Mouse (Mus musculus): ENCODE measurements around the gene Glis1. TPM values are rescaled to one million over a fixed set of nuclear protein-coding genes. Genes with fewer than 3 reads are reported as not detected.
"Not testable (repeated sequence)": the region's sequence is repeated elsewhere in the genome, so short reads cannot be mapped to it uniquely, and the experiment has no call there.

Gene Glis1
- polyA plus RNA-seq, 1 experiment, result 0.40 TPM

- Histone ChIP-seq H3K36me3 (ENCODE audit: control insufficient read depth, insufficient read depth) (no peaks in the 10 kb centered on the region), H3K79me2 (ENCODE audit: control insufficient read depth, insufficient read depth) (no peaks in the 10 kb centered on the region), H3ac (ENCODE audit: control insufficient read depth, insufficient read length, low read depth) (no peak overlapping the region), H3K27me3 (ENCODE audit: control insufficient read depth, insufficient read depth, insufficient read length) (peaks cover 87% of the 10 kb centered on the region), H3K79me3 (ENCODE audit: low read depth) (no peaks in the 10 kb centered on the region), H3K4me3 (ENCODE audit: insufficient read depth, poor library complexity, severe bottlenecking) (no peak overlapping the region)
- no peak for TF ChIP-seq CTCF (IDR thresholded peaks at IDR 0.05; ENCODE audit: control insufficient read depth, insufficient read depth, insufficient read length)
- no peak for TF ChIP-seq FOSL1 (IDR thresholded peaks at IDR 0.05; ENCODE audit: insufficient read depth, low read length, poor library complexity, severe bottlenecking)
- no peak for TF ChIP-seq MYOG (IDR thresholded peaks at IDR 0.05; ENCODE audit: control insufficient read depth, extremely low read depth, insufficient read length)
- TF ChIP-seq MYOD1 (IDR thresholded peaks at IDR 0.05; ENCODE audit: control insufficient read depth, insufficient read length, low read depth), result no peak
- TF ChIP-seq MAX (IDR thresholded peaks at IDR 0.05), result no peak
- TF ChIP-seq CEBPB (IDR thresholded peaks at IDR 0.05; ENCODE audit: low read depth), result no peak
- no peak for TF ChIP-seq USF1 (IDR thresholded peaks at IDR 0.05; ENCODE audit: low read depth)
These were observed 159.0 kb downstream of the Glis1 start for GRCm38 (mm10) chr4:107593426-107593825.

DNA sequence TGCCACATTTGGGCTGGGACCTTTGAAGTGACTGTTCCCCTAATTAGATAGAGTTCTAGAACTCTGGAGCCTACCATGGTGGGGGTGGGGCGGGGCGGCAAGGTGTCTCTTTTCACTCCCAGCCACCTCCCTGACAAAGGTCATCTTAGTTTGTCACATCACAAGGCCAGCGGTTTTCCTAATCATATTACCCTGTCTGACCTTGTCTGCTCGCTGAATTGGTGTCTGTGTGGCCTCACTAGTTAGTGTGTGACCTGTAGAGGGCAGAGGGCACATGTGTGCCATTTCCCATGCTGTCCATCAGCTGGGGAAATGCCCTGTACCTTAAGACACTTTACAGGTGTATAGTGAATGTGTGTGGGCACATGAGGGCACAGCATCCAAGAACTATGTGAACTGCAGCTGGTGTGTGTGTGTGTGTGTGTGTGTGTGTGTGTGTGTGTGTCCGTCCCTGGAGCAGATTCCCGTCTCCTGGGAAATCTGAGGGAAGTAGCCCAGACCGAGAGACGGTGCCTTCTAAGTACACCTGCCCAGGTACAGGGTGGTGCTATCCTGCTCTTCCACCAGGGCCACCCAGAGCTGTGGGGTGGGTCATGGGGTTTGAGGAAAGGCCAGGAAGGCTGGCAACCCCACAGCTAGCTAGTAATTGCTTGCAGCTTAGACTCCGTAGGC is 163.0 kb downstream of the Glis1 start:
- Histone ChIP-seq H3K36me3 (ENCODE audit: control insufficient read depth, insufficient read depth) (no peaks in the 10 kb centered on the region), H3K79me3 (ENCODE audit: low read depth) (no peaks in the 10 kb centered on the region), H3K79me2 (ENCODE audit: control insufficient read depth, insufficient read depth) (no peaks in the 10 kb centered on the region), H3K27me3 (ENCODE audit: control insufficient read depth, insufficient read depth, insufficient read length) (peaks cover 74% of the 10 kb centered on the region), H3K4me3 (ENCODE audit: insufficient read depth, poor library complexity, severe bottlenecking) (no peak overlapping the region), H3ac (ENCODE audit: control insufficient read depth, insufficient read length, low read depth) (no peak overlapping the region)
- TF ChIP-seq FOSL1 (IDR thresholded peaks at IDR 0.05; ENCODE audit: insufficient read depth, low read length, poor library complexity, severe bottlenecking) (no peak), CTCF (IDR thresholded peaks at IDR 0.05; ENCODE audit: control insufficient read depth, insufficient read depth, insufficient read length) (no peak), CEBPB (IDR thresholded peaks at IDR 0.05; ENCODE audit: low read depth) (no peak), USF1 (IDR thresholded peaks at IDR 0.05; ENCODE audit: low read depth) (no peak)

DNA sequence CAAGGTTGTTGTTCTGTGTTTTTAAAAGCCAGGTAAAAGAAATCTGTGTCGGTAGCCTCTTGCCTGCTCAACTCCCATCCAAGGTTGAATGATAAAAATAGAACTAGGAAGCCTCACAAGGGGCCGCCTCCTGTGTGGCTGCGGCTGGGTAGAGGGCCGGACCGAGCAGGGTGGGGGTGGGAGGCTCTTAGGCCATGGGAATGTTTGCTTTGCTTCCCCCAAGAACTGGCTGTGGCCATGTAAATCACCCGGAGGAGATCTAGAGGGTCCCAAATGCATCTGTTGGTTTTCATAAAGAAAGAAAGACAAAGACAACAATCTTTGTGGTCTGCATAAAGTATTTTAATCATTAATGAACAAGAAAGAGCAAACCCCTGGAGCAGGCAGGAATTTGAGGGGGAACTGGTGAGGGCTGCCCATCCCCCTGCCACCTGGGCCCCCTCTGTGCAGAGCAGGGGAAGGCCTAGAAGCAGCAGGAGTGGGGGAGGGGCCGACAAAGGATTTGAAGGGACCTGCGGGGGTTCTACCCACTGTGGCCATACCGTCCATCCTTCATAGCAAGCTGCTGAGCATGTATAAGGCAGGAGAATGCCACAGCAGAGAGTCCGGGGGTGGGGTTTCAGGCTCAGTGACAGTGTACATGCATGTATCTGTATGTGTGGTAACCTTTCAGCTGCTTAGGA is 163.6 kb downstream of the Glis1 start:
- Histone ChIP-seq H3K4me3 (ENCODE audit: insufficient read depth, poor library complexity, severe bottlenecking) (no peak overlapping the region), H3K79me3 (ENCODE audit: low read depth) (no peaks in the 10 kb centered on the region), H3K27me3 (ENCODE audit: control insufficient read depth, insufficient read depth, insufficient read length) (peaks cover 70% of the 10 kb centered on the region), H3K36me3 (ENCODE audit: control insufficient read depth, insufficient read depth) (no peaks in the 10 kb centered on the region), H3ac (ENCODE audit: control insufficient read depth, insufficient read length, low read depth) (no peak overlapping the region), H3K79me2 (ENCODE audit: control insufficient read depth, insufficient read depth) (no peaks in the 10 kb centered on the region)
- TF ChIP-seq CTCF (IDR thresholded peaks at IDR 0.05; ENCODE audit: control insufficient read depth, insufficient read depth, insufficient read length) (no peak), MYOG (IDR thresholded peaks at IDR 0.05; ENCODE audit: control insufficient read depth, extremely low read depth, insufficient read length) (no peak), MYOD1 (IDR thresholded peaks at IDR 0.05; ENCODE audit: control insufficient read depth, insufficient read length, low read depth) (no peak), FOSL1 (IDR thresholded peaks at IDR 0.05; ENCODE audit: insufficient read depth, low read length, poor library complexity, severe bottlenecking) (no peak), USF1 (IDR thresholded peaks at IDR 0.05; ENCODE audit: low read depth) (no peak), CEBPB (IDR thresholded peaks at IDR 0.05; ENCODE audit: low read depth) (no peak), MAX (IDR thresholded peaks at IDR 0.05) (no peak)

DNA sequence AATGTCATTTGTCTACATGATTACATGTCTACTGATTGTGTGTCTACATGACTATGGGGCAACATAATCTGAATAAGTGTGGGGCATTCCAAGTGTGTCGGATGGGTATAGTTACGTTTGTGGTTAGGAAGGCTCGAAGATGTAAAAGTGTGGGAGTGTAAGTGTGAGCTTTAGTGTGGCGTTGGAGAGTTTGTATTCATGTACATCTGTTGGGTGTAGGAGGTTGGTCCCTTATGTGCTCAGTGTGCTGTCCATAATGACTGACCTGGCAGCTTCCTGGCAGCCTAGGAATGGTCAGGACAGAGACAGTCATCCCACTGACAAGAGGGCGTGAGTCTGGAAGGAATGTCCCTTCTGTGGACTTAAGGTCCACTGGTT is 164.2 kb downstream of the Glis1 start:
- H3ac ChIP-seq (ENCODE audit: control insufficient read depth, insufficient read length, low read depth); H3K36me3 ChIP-seq (ENCODE audit: control insufficient read depth, insufficient read depth): not testable (repeated sequence)
- peaks cover 69% of the 10 kb centered on the region for H3K27me3 ChIP-seq (ENCODE audit: control insufficient read depth, insufficient read depth, insufficient read length)

DNA sequence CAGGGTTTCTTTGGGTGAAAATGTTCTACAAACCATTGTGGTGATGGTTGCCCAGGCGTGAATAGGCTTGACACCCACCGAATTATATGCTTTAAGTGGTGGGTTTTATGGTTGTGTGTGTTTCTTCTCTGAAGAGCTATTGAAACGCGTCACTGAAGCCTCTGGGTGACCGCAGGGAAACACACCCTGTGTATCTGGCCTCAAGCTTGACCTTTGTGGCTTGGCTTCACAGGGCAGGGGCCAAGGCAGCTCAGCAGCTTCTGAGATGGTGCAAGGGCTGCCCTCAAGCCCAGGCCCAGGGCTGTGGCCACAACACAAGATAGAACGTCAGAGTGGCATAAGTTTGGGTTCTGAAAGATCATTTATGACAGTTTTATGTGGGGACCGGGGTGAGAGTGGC is 167.9 kb downstream of the Glis1 start:
- no peak overlapping the region for H3ac ChIP-seq (ENCODE audit: control insufficient read depth, insufficient read length, low read depth)
- peak; percentile 61 for TF ChIP-seq CEBPB (IDR thresholded peaks at IDR 0.05; ENCODE audit: low read depth)
- TF ChIP-seq USF1 (IDR thresholded peaks at IDR 0.05; ENCODE audit: low read depth), result no peak
- TF ChIP-seq FOSL1 (IDR thresholded peaks at IDR 0.05; ENCODE audit: insufficient read depth, low read length, poor library complexity, severe bottlenecking), result peak; percentile 60
- no peak for TF ChIP-seq MAX (IDR thresholded peaks at IDR 0.05)
- no peak for TF ChIP-seq MYOG (IDR thresholded peaks at IDR 0.05; ENCODE audit: control insufficient read depth, extremely low read depth, insufficient read length)
- no peaks in the 10 kb centered on the region for H3K79me2 ChIP-seq (ENCODE audit: control insufficient read depth, insufficient read depth)
- H3K27me3 ChIP-seq (ENCODE audit: control insufficient read depth, insufficient read depth, insufficient read length), result peaks cover 64% of the 10 kb centered on the region
- no peaks in the 10 kb centered on the region for H3K36me3 ChIP-seq (ENCODE audit: control insufficient read depth, insufficient read depth)
- H3K79me3 ChIP-seq (ENCODE audit: low read depth), result no peaks in the 10 kb centered on the region
- no peak overlapping the region for H3K4me3 ChIP-seq (ENCODE audit: insufficient read depth, poor library complexity, severe bottlenecking)

More for the DNA sequence above, 164.2 kb downstream of the Glis1 start:
- H3K79me3 ChIP-seq (ENCODE audit: low read depth); H3K79me2 ChIP-seq (ENCODE audit: control insufficient read depth, insufficient read depth); H3K4me3 ChIP-seq (ENCODE audit: insufficient read depth, poor library complexity, severe bottlenecking): not testable (repeated sequence)

- Histone ChIP-seq H3ac (ENCODE audit: control insufficient read depth, insufficient read length, low read depth) (no peak overlapping the region), H3K27me3 (ENCODE audit: control insufficient read depth, insufficient read depth, insufficient read length) (peaks cover 64% of the 10 kb centered on the region), H3K79me3 (ENCODE audit: low read depth) (no peaks in the 10 kb centered on the region), H3K36me3 (ENCODE audit: control insufficient read depth, insufficient read depth) (no peaks in the 10 kb centered on the region), H3K79me2 (ENCODE audit: control insufficient read depth, insufficient read depth) (no peaks in the 10 kb centered on the region), H3K4me3 (ENCODE audit: insufficient read depth, poor library complexity, severe bottlenecking) (no peak overlapping the region)
- no peak for TF ChIP-seq MYOG (IDR thresholded peaks at IDR 0.05; ENCODE audit: control insufficient read depth, extremely low read depth, insufficient read length)
- TF ChIP-seq CTCF (IDR thresholded peaks at IDR 0.05; ENCODE audit: control insufficient read depth, insufficient read depth, insufficient read length), result peak; percentile 50
- TF ChIP-seq CEBPB (IDR thresholded peaks at IDR 0.05; ENCODE audit: low read depth), result no peak
- TF ChIP-seq FOSL1 (IDR thresholded peaks at IDR 0.05; ENCODE audit: insufficient read depth, low read length, poor library complexity, severe bottlenecking), result no peak
- TF ChIP-seq USF1 (IDR thresholded peaks at IDR 0.05; ENCODE audit: low read depth), result no peak
- TF ChIP-seq MAX (IDR thresholded peaks at IDR 0.05), result no peak
- no peak for TF ChIP-seq MYOD1 (IDR thresholded peaks at IDR 0.05; ENCODE audit: control insufficient read depth, insufficient read length, low read depth)
These were observed 168.4 kb downstream of the Glis1 start for GRCm38 (mm10) chr4:107602787-107603186.
